In genomic region chr1:91574208-91574607, GRCm38 (mm10) we compare ENCODE assay signal across 10 mouse cellular contexts. TPM values are rescaled to one million over a fixed set of nuclear protein-coding genes. Genes with fewer than 3 reads are reported as not detected.
DNase-seq lines count a peak whose midpoint lies in the region; ATAC-seq lines count a peak whose summit lies in the region.
"Had no signal": no experiment of that assay in that cellular context is flagged by ENCODE, and none has a peak within 500 bp of the region (broad histone marks: within the 10 kb centered on the region; RNA-seq: fewer than 3 reads in every experiment).

No protein-coding gene starts in this region.

- DNase-seq in forebrain, embryonic 14.5 days (ENCODE audit: low spot score) = peak; percentile 75
- DNase-seq in 3134 (ENCODE audit: extremely low read depth, insufficient read length, low spot score) = peak; percentile 27
- peak; percentile 23 for DNase-seq in adrenal gland, adult 8-10 months
- peak; percentile 30 to 47 for DNase-seq in layer of hippocampus, adult 8-10 months (ENCODE audit: low spot score in 2 of 2)
- peak; percentile 40 to 61 for DNase-seq in lung, postnatal 4 days
- peak; percentile 71 for DNase-seq in thymus, postnatal 0 days (ENCODE audit: low spot score)

- no peak overlapping the region for H3K4me3 ChIP-seq in forebrain, embryonic 14.5 days (ENCODE audit: low read depth, low read length)
- no peak overlapping the region for H3K4me3 ChIP-seq in forebrain, embryonic 15.5 days
- H3K4me3 ChIP-seq: limb, embryonic 12.5 days; stomach, embryonic 15.5 days had no signal

- H3K4me1 ChIP-seq in forebrain, embryonic 14.5 days (ENCODE audit: control insufficient read depth, insufficient read depth, low read length) = no peaks in the 10 kb centered on the region
- no peaks in the 10 kb centered on the region for H3K4me1 ChIP-seq in forebrain, embryonic 15.5 days

- H3K9me3 ChIP-seq in forebrain, embryonic 14.5 days (replicated peaks; ENCODE audit: control insufficient read depth, low read length) = no peaks in the 10 kb centered on the region
- no peaks in the 10 kb centered on the region for H3K9me3 ChIP-seq in forebrain, embryonic 15.5 days
- H3K9me3 ChIP-seq: limb, embryonic 12.5 days; stomach, embryonic 15.5 days had no signal

- no peaks in the 10 kb centered on the region for H3K27me3 ChIP-seq in forebrain, embryonic 14.5 days (replicated peaks; ENCODE audit: control insufficient read depth, insufficient read depth, low read length)
- H3K27me3 ChIP-seq in forebrain, embryonic 15.5 days = no peaks in the 10 kb centered on the region
- H3K27me3 ChIP-seq: limb, embryonic 12.5 days; stomach, embryonic 15.5 days had no signal

- no peaks in the 10 kb centered on the region for H3K36me3 ChIP-seq in forebrain, embryonic 14.5 days (ENCODE audit: control insufficient read depth, insufficient read depth, low read length)
- no peaks in the 10 kb centered on the region for H3K36me3 ChIP-seq in forebrain, embryonic 15.5 days
- H3K36me3 ChIP-seq: limb, embryonic 12.5 days; stomach, embryonic 15.5 days had no signal

- WGBS in forebrain, embryonic 14.5 days = 67% methylated on average over 3 of the region's 3 CpGs
- 76% methylated on average over 3 of the region's 3 CpGs for WGBS in forebrain, embryonic 15.5 days

- H3K9ac ChIP-seq in forebrain, embryonic 14.5 days (ENCODE audit: low read length) = no peak overlapping the region
- H3K9ac ChIP-seq in forebrain, embryonic 15.5 days (replicated peaks) = no peak overlapping the region
- H3K9ac ChIP-seq: limb, embryonic 12.5 days; stomach, embryonic 15.5 days had no signal

- no peak for ATAC-seq in forebrain, embryonic 14.5 days
- no peak for ATAC-seq in forebrain, embryonic 15.5 days (replicated peaks)
- ATAC-seq in erythroblast, adult 5-6 weeks (replicated peaks; ENCODE audit: low FRiP score, poor library complexity, severe bottlenecking) = peak; percentile 58

- no peak overlapping the region for H3K27ac ChIP-seq in forebrain, embryonic 14.5 days (ENCODE audit: low read depth, low read length)
- no peak overlapping the region for H3K27ac ChIP-seq in forebrain, embryonic 15.5 days (replicated peaks)
- H3K27ac ChIP-seq: limb, embryonic 12.5 days; stomach, embryonic 15.5 days had no signal

- no peak overlapping the region for H3K4me2 ChIP-seq in forebrain, embryonic 14.5 days (ENCODE audit: low read length)
- no peak overlapping the region for H3K4me2 ChIP-seq in forebrain, embryonic 15.5 days (replicated peaks)
- H3K4me2 ChIP-seq: limb, embryonic 12.5 days; stomach, embryonic 15.5 days had no signal

RNA-seq across cellular contexts. Expression of gene Asb1, which starts 33.9 kb away (rescaled TPM):
- 11.3 and 14.7 TPM in 2 replicates for polyA plus RNA-seq in forebrain, embryonic 14.5 days (2014; fragmentation: Nextera tagmentation; extraction: Ambion mirVana)
- polyA plus RNA-seq in forebrain, embryonic 15.5 days (2015; fragmentation: Nextera tagmentation; extraction: Ambion mirVana) = 15.0 and 15.3 TPM in 2 replicates
- total RNA-seq in adrenal gland, adult 8-10 months (2022) = 10 to 100 TPM; 22.5 to 25.4 (median 23.4) TPM
- total RNA-seq in erythroblast, adult 5-6 weeks (2015; ENCODE audit: low replicate concordance) = 106 and 120 TPM in 2 replicates
- total RNA-seq in erythroblast, adult 5-6 weeks (2017; ENCODE audit: low replicate concordance) = 299 and 366 TPM in 2 replicates
- total RNA-seq in layer of hippocampus, adult 8-10 months (2022) = 10 to 100 TPM; 34.7 to 38.2 (median 36.4) TPM
- 4.0 and 4.3 TPM in 2 replicates for polyA plus RNA-seq in thymus, postnatal 0 days (2015; fragmentation: Nextera tagmentation; extraction: Ambion mirVana)

Comparison
In these comparisons a context has a peak if more than half of its experiments do, and no peak if none do; other contexts are left out.
1. DNase-seq: peak in every context shown above with its lines; median percentile 75 in forebrain, embryonic 14.5 days; 71 in thymus, postnatal 0 days; 50 in lung, postnatal 4 days; 38 in layer of hippocampus, adult 8-10 months; 27 in 3134; 23 in adrenal gland, adult 8-10 months.